Mouse (Mus musculus): ENCODE measurements around the gene Defb36. TPM values are rescaled to one million over a fixed set of nuclear protein-coding genes. Genes with fewer than 3 reads are reported as not detected.

Gene Defb36
- polyA plus RNA-seq, 1 experiment from 2014 or later: not detected

- Histone ChIP-seq H3K4me3 (ENCODE audit: inconsistent target) (no peak overlapping the region), H3K36me3 (ENCODE audit: inconsistent target) (no peaks in the 10 kb centered on the region), H3K79me2 (ENCODE audit: inconsistent target) (no peaks in the 10 kb centered on the region), H3K27ac (no peak overlapping the region)
- 56% methylated on average over 3 of the region's 3 CpGs for WGBS (ENCODE audit: missing documents)
Measured at GRCm38 (mm10) chr2:152629239-152629638, 25.1 kb downstream of the Defb36 start.

- Histone ChIP-seq H3K27ac (no peak overlapping the region), H3K4me3 (ENCODE audit: inconsistent target) (no peak overlapping the region), H3K79me2 (ENCODE audit: inconsistent target) (no peaks in the 10 kb centered on the region), H3K36me3 (ENCODE audit: inconsistent target) (no peaks in the 10 kb centered on the region)
- 94% methylated on average over 6 of the region's 6 CpGs for WGBS (ENCODE audit: missing documents)
Measured at GRCm38 (mm10) chr2:152629904-152630303, 25.8 kb downstream of the Defb36 start.

- 46% methylated on average over 17 of the region's 17 CpGs for WGBS (ENCODE audit: missing documents)
- Histone ChIP-seq H3K4me3 (ENCODE audit: inconsistent target) (no peak overlapping the region), H3K27ac (no peak overlapping the region), H3K79me2 (ENCODE audit: inconsistent target) (no peaks in the 10 kb centered on the region), H3K36me3 (ENCODE audit: inconsistent target) (no peaks in the 10 kb centered on the region)
Measured at GRCm38 (mm10) chr2:152633334-152633733, 29.2 kb downstream of the Defb36 start.

- H3K79me2 ChIP-seq (ENCODE audit: inconsistent target): no peaks in the 10 kb centered on the region
- H3K27ac ChIP-seq: no peak overlapping the region
- H3K36me3 ChIP-seq (ENCODE audit: inconsistent target): no peaks in the 10 kb centered on the region
- WGBS (ENCODE audit: missing documents): 94% methylated on average over 19 of the region's 29 CpGs
- no peak overlapping the region for H3K4me3 ChIP-seq (ENCODE audit: inconsistent target)
Measured at GRCm38 (mm10) chr2:152634311-152634710, 30.2 kb downstream of the Defb36 start.

- Histone ChIP-seq H3K4me3 (ENCODE audit: inconsistent target) (no peak overlapping the region), H3K36me3 (ENCODE audit: inconsistent target) (no peaks in the 10 kb centered on the region), H3K79me2 (ENCODE audit: inconsistent target) (no peaks in the 10 kb centered on the region), H3K27ac (no peak overlapping the region)
- 80% methylated on average over 23 of the region's 23 CpGs for WGBS (ENCODE audit: missing documents)
Measured at GRCm38 (mm10) chr2:152636246-152637005, 32.3 kb downstream of the Defb36 start.

- no peaks in the 10 kb centered on the region for H3K36me3 ChIP-seq (ENCODE audit: inconsistent target)
- 93% methylated on average over 4 of the region's 6 CpGs for WGBS (ENCODE audit: missing documents)
- no peak overlapping the region for H3K4me3 ChIP-seq (ENCODE audit: inconsistent target)
- H3K27ac ChIP-seq: no peak overlapping the region
- no peaks in the 10 kb centered on the region for H3K79me2 ChIP-seq (ENCODE audit: inconsistent target)
Measured at GRCm38 (mm10) chr2:152637006-152637322, 32.8 kb downstream of the Defb36 start.

- Histone ChIP-seq H3K79me2 (ENCODE audit: inconsistent target) (no peaks in the 10 kb centered on the region), H3K36me3 (ENCODE audit: inconsistent target) (no peaks in the 10 kb centered on the region), H3K27ac (no peak overlapping the region), H3K4me3 (ENCODE audit: inconsistent target) (no peak overlapping the region)
- WGBS (ENCODE audit: missing documents): 93% methylated on average over 4 of the region's 4 CpGs
Measured at GRCm38 (mm10) chr2:152637381-152637780, 33.3 kb downstream of the Defb36 start.

- Histone ChIP-seq H3K36me3 (ENCODE audit: inconsistent target) (no peaks in the 10 kb centered on the region), H3K4me3 (ENCODE audit: inconsistent target) (no peak overlapping the region), H3K27ac (no peak overlapping the region), H3K79me2 (ENCODE audit: inconsistent target) (no peaks in the 10 kb centered on the region)
- WGBS (ENCODE audit: missing documents): 74% methylated on average over 6 of the region's 6 CpGs
Measured at GRCm38 (mm10) chr2:152638865-152639264, 34.7 kb downstream of the Defb36 start.

- Histone ChIP-seq H3K36me3 (ENCODE audit: inconsistent target) (no peaks in the 10 kb centered on the region), H3K27ac (no peak overlapping the region), H3K4me3 (ENCODE audit: inconsistent target) (no peak overlapping the region), H3K79me2 (ENCODE audit: inconsistent target) (no peaks in the 10 kb centered on the region)
- 72% methylated on average over 11 of the region's 11 CpGs for WGBS (ENCODE audit: missing documents)
Measured at GRCm38 (mm10) chr2:152639406-152640113, 35.4 kb downstream of the Defb36 start.

GRCm38 (mm10) chr2:152652901-152653620 lies 48.9 kb downstream of the Defb36 start:
- no peak overlapping the region for H3K4me3 ChIP-seq (ENCODE audit: inconsistent target)
- H3K27ac ChIP-seq: no peak overlapping the region
- H3K79me2 ChIP-seq (ENCODE audit: inconsistent target): no peaks in the 10 kb centered on the region
- WGBS (ENCODE audit: missing documents): 36% methylated on average over 10 of the region's 10 CpGs
- H3K36me3 ChIP-seq (ENCODE audit: inconsistent target): no peaks in the 10 kb centered on the region

- Histone ChIP-seq H3K4me3 (ENCODE audit: inconsistent target) (no peak overlapping the region), H3K27ac (no peak overlapping the region), H3K36me3 (ENCODE audit: inconsistent target) (no peaks in the 10 kb centered on the region), H3K79me2 (ENCODE audit: inconsistent target) (no peaks in the 10 kb centered on the region)
- 51% methylated on average over 14 of the region's 14 CpGs for WGBS (ENCODE audit: missing documents)
Measured at GRCm38 (mm10) chr2:152653874-152654715, 50.0 kb downstream of the Defb36 start.

- Histone ChIP-seq H3K79me2 (ENCODE audit: inconsistent target) (no peaks in the 10 kb centered on the region), H3K4me3 (ENCODE audit: inconsistent target) (no peak overlapping the region), H3K36me3 (ENCODE audit: inconsistent target) (no peaks in the 10 kb centered on the region), H3K27ac (no peak overlapping the region)
- 81% methylated on average over 10 of the region's 10 CpGs for WGBS (ENCODE audit: missing documents)
Measured at GRCm38 (mm10) chr2:152657398-152657797, 53.3 kb downstream of the Defb36 start.

GRCm38 (mm10) chr2:152661163-152661562 lies 57.0 kb downstream of the Defb36 start:
- H3K79me2 ChIP-seq (ENCODE audit: inconsistent target): no peaks in the 10 kb centered on the region
- no peaks in the 10 kb centered on the region for H3K36me3 ChIP-seq (ENCODE audit: inconsistent target)
- 16% methylated on average over 6 of the region's 6 CpGs for WGBS (ENCODE audit: missing documents)
- H3K27ac ChIP-seq: no peak overlapping the region
- H3K4me3 ChIP-seq (ENCODE audit: inconsistent target): no peak overlapping the region
